9 mouse cellular contexts compared by ENCODE assay signal in the genomic region with DNA sequence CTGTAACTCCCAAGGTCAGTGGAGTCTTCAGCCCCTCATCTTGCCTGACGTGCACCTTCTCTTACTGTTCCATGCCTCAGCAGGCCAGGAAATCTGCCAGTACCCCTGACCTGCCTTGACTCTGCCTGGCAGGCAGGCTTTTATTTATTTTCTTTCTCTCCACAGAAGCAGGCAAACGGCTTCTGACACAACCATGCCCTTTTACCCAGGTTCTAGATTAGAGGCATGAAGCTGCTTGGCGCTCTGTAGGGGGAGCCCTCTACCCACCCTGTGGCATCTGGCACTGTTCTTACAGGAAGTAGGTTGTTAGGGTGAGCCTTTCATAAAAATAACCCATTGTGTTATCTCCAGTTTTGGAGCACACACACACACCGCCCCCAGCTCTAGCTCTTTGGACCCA. TPM values are rescaled to one million over a fixed set of nuclear protein-coding genes. Genes with fewer than 3 reads are reported as not detected.
DNase-seq lines count a peak whose midpoint lies in the region; ATAC-seq and TF ChIP-seq lines count a peak whose summit lies in the region.
"Had no signal": no experiment of that assay in that cellular context is flagged by ENCODE, and none has a peak within 500 bp of the region (broad histone marks: within the 10 kb centered on the region; RNA-seq: fewer than 3 reads in every experiment).

No protein-coding gene starts in this region.

- peak; percentile 27 for TF ChIP-seq CTCF in left cerebral cortex, adult 2 months (IDR thresholded peaks at IDR 0.05)
- TF ChIP-seq CTCF in heart, postnatal 0 days (IDR thresholded peaks at IDR 0.05; ENCODE audit: low read depth) = peak; percentile 34; the same call in 1 of the 2 replicates
- TF ChIP-seq CTCF in small intestine, adult 2 months (IDR thresholded peaks at IDR 0.05; ENCODE audit: extremely low read depth, insufficient read length, insufficient replicate concordance, low read depth, low read length) = peak; percentile 10; the same call in 1 of the 2 replicates

- ATAC-seq in heart, postnatal 0 days (ENCODE audit: insufficient read depth, low read depth) = no peak

- H3K27ac ChIP-seq in left cerebral cortex, adult 2 months = no peak overlapping the region
- H3K27ac ChIP-seq in heart, postnatal 0 days (ENCODE audit: low read depth) = peak overlapping the region; percentile 51
- no peak overlapping the region for H3K27ac ChIP-seq in small intestine, adult 2 months (ENCODE audit: insufficient read depth, low read depth, low read length)
- H3K27ac ChIP-seq: neural tube, embryonic 13.5 days had no signal

- intact Hi-C loops in left cerebral cortex, adult 2 months (cut with DNase I) = no loop called here
- intact Hi-C loops in left cerebral cortex, postnatal 25 days (cut with DNase I) = loop anchor here (10.0 kb wide), 1 partner anchor 276 kb away; no protein-coding TSS in a partner anchor

- 49% methylated on average over 4 of the region's 4 CpGs for WGBS in heart, postnatal 0 days
- 51% methylated on average over 4 of the region's 4 CpGs for WGBS in small intestine, adult 2 months

- H3K4me1 ChIP-seq in heart, postnatal 0 days (ENCODE audit: control insufficient read depth, insufficient read depth) = peaks cover 25% of the 10 kb centered on the region
- peaks cover 3% of the 10 kb centered on the region; the same call in 1 of the 2 replicates for H3K4me1 ChIP-seq in small intestine, adult 2 months (ENCODE audit: control insufficient read depth, insufficient read depth, insufficient read length, low read length)

- DNase-seq in left cerebral cortex, adult 2 months (ENCODE audit: extremely low spot score in 1 of 2, low spot score in 2 of 2) = no peak
- no peak for DNase-seq in left cerebral cortex, postnatal 25 days (ENCODE audit: low spot score in 2 of 2)
- peak; percentile 23 for DNase-seq in R1 (ENCODE audit: low read depth, low spot score)
- DNase-seq in heart, postnatal 0 days (ENCODE audit: low spot score) = no peak
- DNase-seq in layer of hippocampus, adult 18-20 months (ENCODE audit: low spot score in 2 of 2) = no peak
- DNase-seq in left cerebral cortex, adult 9 months (ENCODE audit: low spot score in 2 of 2) = no peak
- no peak for DNase-seq in cerebellum, adult 9-10 months

- TF ChIP-seq POLR2A in small intestine, adult 2 months (IDR thresholded peaks at IDR 0.05; ENCODE audit: low read depth, low read length) = no peak

- H3K4me3 ChIP-seq in left cerebral cortex, adult 2 months = no peak overlapping the region
- H3K4me3 ChIP-seq in heart, postnatal 0 days (ENCODE audit: low read depth, low read length) = no peak overlapping the region
- H3K4me3 ChIP-seq in small intestine, adult 2 months (ENCODE audit: low read depth, low read length) = no peak overlapping the region
- H3K4me3 ChIP-seq: neural tube, embryonic 13.5 days had no signal

- H3K27me3 ChIP-seq in heart, postnatal 0 days (ENCODE audit: control insufficient read depth, insufficient read depth, low read length) = no peaks in the 10 kb centered on the region
- H3K27me3 ChIP-seq in small intestine, adult 2 months (ENCODE audit: control insufficient read depth, insufficient read depth, low read length) = no peaks in the 10 kb centered on the region
- H3K27me3 ChIP-seq: neural tube, embryonic 13.5 days had no signal

- no peak overlapping the region for H3K4me2 ChIP-seq in heart, postnatal 0 days (ENCODE audit: low read depth, low read length)
- H3K4me2 ChIP-seq: neural tube, embryonic 13.5 days had no signal

- H3K9ac ChIP-seq in heart, postnatal 0 days (replicated peaks; ENCODE audit: low read depth, low read length) = no peak overlapping the region
- H3K9ac ChIP-seq: neural tube, embryonic 13.5 days had no signal

- H3K9me3 ChIP-seq in heart, postnatal 0 days (replicated peaks; ENCODE audit: control insufficient read depth, low read length) = no peaks in the 10 kb centered on the region
- H3K9me3 ChIP-seq: neural tube, embryonic 13.5 days had no signal

- TF ChIP-seq EP300 in heart, postnatal 0 days (IDR thresholded peaks at IDR 0.05; ENCODE audit: low read depth) = no peak

- H3K36me3 ChIP-seq in heart, postnatal 0 days (replicated peaks; ENCODE audit: control insufficient read depth, insufficient read depth, low read length) = peaks cover 40% of the 10 kb centered on the region
- H3K36me3 ChIP-seq in small intestine, adult 2 months (ENCODE audit: control insufficient read depth, insufficient read depth, low read length) = peaks cover 27% of the 10 kb centered on the region

RNA-seq across cellular contexts. Expression of a gene that starts 4.6 kb away (rescaled TPM):
- 100 to 1,000 TPM; 294 to 305 TPM for total RNA-seq in left cerebral cortex, adult 2 months (2021)
- 100 to 1,000 TPM; 286 to 313 TPM for total RNA-seq in left cerebral cortex, postnatal 25 days (2021)
- total RNA-seq in heart, postnatal 0 days (2014; rRNA removed; ENCODE audit: low replicate concordance) = 159 and 215 TPM in 2 replicates
- polyA plus RNA-seq in heart, postnatal 0 days (2015; fragmentation: Nextera tagmentation; extraction: Ambion mirVana) = 423 and 444 TPM in 2 replicates
- 55.3 and 99.3 TPM in 2 replicates for polyA plus RNA-seq in small intestine, adult 2 months (2012; rRNA removed)
- total RNA-seq in layer of hippocampus, adult 18-20 months (2021) = 100 to 1,000 TPM; 299 to 308 TPM

RNA-seq across cellular contexts. Expression of a gene that starts 35.2 kb away (rescaled TPM):
- total RNA-seq in left cerebral cortex, adult 2 months (2021) = 100 to 1,000 TPM; 313 to 317 TPM
- total RNA-seq in left cerebral cortex, postnatal 25 days (2021) = 100 to 1,000 TPM; 346 to 373 TPM
- 673 and 815 TPM in 2 replicates for total RNA-seq in heart, postnatal 0 days (2014; rRNA removed; ENCODE audit: low replicate concordance)
- 946 and 987 TPM in 2 replicates for polyA plus RNA-seq in heart, postnatal 0 days (2015; fragmentation: Nextera tagmentation; extraction: Ambion mirVana)
- 85.8 and 215 TPM in 2 replicates for polyA plus RNA-seq in small intestine, adult 2 months (2012; rRNA removed)
- total RNA-seq in layer of hippocampus, adult 18-20 months (2021) = 100 to 1,000 TPM; 245 to 249 TPM
